In genomic region chr7:24901842-24902241, GRCm38 (mm10) we compare ENCODE assay signal across 8 mouse cellular contexts. TPM values are rescaled to one million over a fixed set of nuclear protein-coding genes. Genes with fewer than 3 reads are reported as not detected.
DNase-seq lines count a peak whose midpoint lies in the region; ATAC-seq and TF ChIP-seq lines count a peak whose summit lies in the region.

No protein-coding gene starts in this region.

- H3K27me3 ChIP-seq in heart, embryonic 12.5 days (replicated peaks), result no peaks in the 10 kb centered on the region
- H3K27me3 ChIP-seq in embryonic facial prominence, embryonic 12.5 days, result no peaks in the 10 kb centered on the region
- no peaks in the 10 kb centered on the region for H3K27me3 ChIP-seq in liver, postnatal 0 days (ENCODE audit: insufficient read depth, low read length)

- no peak for DNase-seq in heart, adult 9 months (ENCODE audit: low spot score in 2 of 2)
- peak; percentile 77 for DNase-seq in A20 (ENCODE audit: low read depth, low spot score)
- no peak for DNase-seq in liver, postnatal 0 days
- DNase-seq in urinary bladder, postnatal 14 days (ENCODE audit: low spot score), result no peak
- no peak for DNase-seq in cerebellum, postnatal 4 days (ENCODE audit: low spot score in 2 of 2)
- DNase-seq in right cerebral cortex, adult 18-20 months, result no peak

- peak overlapping the region; percentile 89 for H3K27ac ChIP-seq in heart, embryonic 12.5 days (ENCODE audit: poor library complexity, severe bottlenecking)
- peak overlapping the region; percentile 81 for H3K27ac ChIP-seq in embryonic facial prominence, embryonic 12.5 days
- H3K27ac ChIP-seq in liver, postnatal 0 days (ENCODE audit: low read depth), result peak overlapping the region; percentile 95

- TF ChIP-seq CTCF in liver, postnatal 0 days (IDR thresholded peaks at IDR 0.05; ENCODE audit: low read depth), result no peak

- TF ChIP-seq EP300 in liver, postnatal 0 days (IDR thresholded peaks at IDR 0.05; ENCODE audit: low read depth), result no peak

- WGBS in heart, embryonic 12.5 days, result 41% methylated on average over 1 of the region's 1 CpGs
- 74% methylated on average over 1 of the region's 1 CpGs for WGBS in embryonic facial prominence, embryonic 12.5 days
- 8% methylated on average over 1 of the region's 1 CpGs for WGBS in liver, postnatal 0 days (ENCODE audit: insufficient replicate concordance)

- no peaks in the 10 kb centered on the region for H3K9me3 ChIP-seq in heart, embryonic 12.5 days (replicated peaks)
- no peaks in the 10 kb centered on the region for H3K9me3 ChIP-seq in embryonic facial prominence, embryonic 12.5 days
- no peaks in the 10 kb centered on the region for H3K9me3 ChIP-seq in liver, postnatal 0 days (ENCODE audit: low read length)

- 0 out of 2 replicates have a peak overlapping the region, but pooled peaks have one; percentile 83 for H3K9ac ChIP-seq in heart, embryonic 12.5 days
- H3K9ac ChIP-seq in embryonic facial prominence, embryonic 12.5 days, result no peak overlapping the region
- H3K9ac ChIP-seq in liver, postnatal 0 days (replicated peaks), result peak overlapping the region; percentile 79; the same call in 1 of the 2 replicates

- H3K36me3 ChIP-seq in heart, embryonic 12.5 days, result no peaks in the 10 kb centered on the region
- no peaks in the 10 kb centered on the region for H3K36me3 ChIP-seq in embryonic facial prominence, embryonic 12.5 days
- H3K36me3 ChIP-seq in liver, postnatal 0 days (replicated peaks; ENCODE audit: insufficient read depth, low read length), result 0 out of 2 replicates have a peak, but pooled peaks cover 4% of the 10 kb centered on the region

- H3K4me1 ChIP-seq in heart, embryonic 12.5 days (replicated peaks), result peaks cover 33% of the 10 kb centered on the region
- H3K4me1 ChIP-seq in embryonic facial prominence, embryonic 12.5 days, result peaks cover 25% of the 10 kb centered on the region
- H3K4me1 ChIP-seq in liver, postnatal 0 days (ENCODE audit: insufficient read depth), result peaks cover 31% of the 10 kb centered on the region

- H3K4me2 ChIP-seq in heart, embryonic 12.5 days, result peak overlapping the region; percentile 92
- peak overlapping the region; percentile 74; the same call in 1 of the 2 replicates for H3K4me2 ChIP-seq in embryonic facial prominence, embryonic 12.5 days (replicated peaks)
- H3K4me2 ChIP-seq in liver, postnatal 0 days (ENCODE audit: low read depth, low read length), result peak overlapping the region; percentile 97

- peak overlapping the region; percentile 68 for H3K4me3 ChIP-seq in heart, embryonic 12.5 days
- H3K4me3 ChIP-seq in embryonic facial prominence, embryonic 12.5 days, result no peak overlapping the region
- 0 out of 2 replicates have a peak overlapping the region, but pooled peaks have one; percentile 10 for H3K4me3 ChIP-seq in liver, postnatal 0 days (ENCODE audit: low read depth, low read length)

- ATAC-seq in heart, embryonic 12.5 days (ENCODE audit: insufficient number of reproducible peaks, low FRiP score), result no peak
- ATAC-seq in embryonic facial prominence, embryonic 12.5 days (ENCODE audit: insufficient number of reproducible peaks, insufficient read depth, low FRiP score, low TSS enrichment), result no peak
- no peak for ATAC-seq in liver, postnatal 0 days

RNA-seq across cellular contexts. Expression of gene Arhgef1, which starts 0.9 kb away (rescaled TPM):
- 82.7 and 83.0 TPM in 2 replicates for polyA plus RNA-seq in heart, embryonic 12.5 days (2016; fragmentation: Nextera tagmentation; extraction: Ambion mirVana)
- polyA plus RNA-seq in embryonic facial prominence, embryonic 12.5 days (2016; fragmentation: Nextera tagmentation; extraction: Ambion mirVana), result 114 and 120 TPM in 2 replicates
- polyA plus RNA-seq in liver, postnatal 0 days (2015; fragmentation: Nextera tagmentation; extraction: Ambion mirVana), result 30.2 and 30.4 TPM in 2 replicates

RNA-seq across cellular contexts. Expression of gene Cd79a, which starts 4.7 kb away (rescaled TPM):
- 0.15 TPM in 1 of 2 replicates, not detected in the other for polyA plus RNA-seq in heart, embryonic 12.5 days (2016; fragmentation: Nextera tagmentation; extraction: Ambion mirVana)
- polyA plus RNA-seq in embryonic facial prominence, embryonic 12.5 days (2016; fragmentation: Nextera tagmentation; extraction: Ambion mirVana), result 0.26 and 0.61 TPM in 2 replicates
- 32.0 and 34.0 TPM in 2 replicates for polyA plus RNA-seq in liver, postnatal 0 days (2015; fragmentation: Nextera tagmentation; extraction: Ambion mirVana)

RNA-seq across cellular contexts. Expression of gene Rps19, which starts 17.7 kb away (rescaled TPM):
- 1,145 and 1,216 TPM in 2 replicates for polyA plus RNA-seq in heart, embryonic 12.5 days (2016; fragmentation: Nextera tagmentation; extraction: Ambion mirVana)
- polyA plus RNA-seq in embryonic facial prominence, embryonic 12.5 days (2016; fragmentation: Nextera tagmentation; extraction: Ambion mirVana), result 2,196 and 2,318 TPM in 2 replicates
- 1,140 and 1,164 TPM in 2 replicates for polyA plus RNA-seq in liver, postnatal 0 days (2015; fragmentation: Nextera tagmentation; extraction: Ambion mirVana)

RNA-seq across cellular contexts. Expression of gene Dmrtc2, which starts 32.0 kb away (rescaled TPM):
- polyA plus RNA-seq in heart, embryonic 12.5 days (2016; fragmentation: Nextera tagmentation; extraction: Ambion mirVana), result not detected in 2 replicates
- not detected in 2 replicates for polyA plus RNA-seq in embryonic facial prominence, embryonic 12.5 days (2016; fragmentation: Nextera tagmentation; extraction: Ambion mirVana)
- not detected in 2 replicates for polyA plus RNA-seq in liver, postnatal 0 days (2015; fragmentation: Nextera tagmentation; extraction: Ambion mirVana)

RNA-seq across cellular contexts. Expression of gene Lypd4, which starts 32.1 kb away (rescaled TPM):
- not detected in 2 replicates for polyA plus RNA-seq in heart, embryonic 12.5 days (2016; fragmentation: Nextera tagmentation; extraction: Ambion mirVana)
- not detected in 2 replicates for polyA plus RNA-seq in embryonic facial prominence, embryonic 12.5 days (2016; fragmentation: Nextera tagmentation; extraction: Ambion mirVana)
- not detected in 2 replicates for polyA plus RNA-seq in liver, postnatal 0 days (2015; fragmentation: Nextera tagmentation; extraction: Ambion mirVana)

Comparison
In these comparisons a context has a peak if more than half of its experiments do, and no peak if none do; other contexts are left out.
1. RNA of gene Cd79a, which starts 4.7 kb away (polyA plus RNA-seq): 32.0 to 34.0 TPM in liver, postnatal 0 days; 0.26 to 0.61 TPM in embryonic facial prominence, embryonic 12.5 days and 0.15 TPM in heart, embryonic 12.5 days; every median in the first group is over 10 times any median in the second.
2. Peak in every context shown above with its lines, with median percentiles within 50 percentile points of each other: H3K27ac ChIP-seq and H3K4me2 ChIP-seq.